Mouse (Mus musculus) embryonic facial prominence, embryonic 14.5 days (tissue): ENCODE measurements around the gene 1700001J03Rik. TPM values are rescaled to one million over a fixed set of nuclear protein-coding genes. Genes with fewer than 3 reads are reported as not detected.
"Not testable (repeated sequence)": the region's sequence is repeated elsewhere in the genome, so short reads cannot be mapped to it uniquely, and the experiment has no call there.

Source experiments
- ATAC-seq: fragments of 200-750 bp; cut with Nextera tagmentation; 2 replicates; pipeline ENCODE4 v1.8.0; 2017; ENCODE audit warnings: low read depth, moderate number of reproducible peaks, moderate TSS enrichment
- DNase-seq: peaks from one replicate; pipeline ENCODE4 v3.0.0-alpha.2; 2015; ENCODE audit warnings: low spot score
- H3K27ac ChIP-seq: fragments of 300-500 bp; sonication (generic); replicated peaks from 2 replicates; pipeline ENCODE4 v1.5.1; 2014; ENCODE audit warnings: low read depth, mild to moderate bottlenecking, low read length, moderate library complexity
- H3K27me3 ChIP-seq: fragments of 300-500 bp; sonication (generic); replicated peaks from 2 replicates; pipeline ENCODE4 v1.6.1; 2014; ENCODE audit warnings: low read length; ENCODE audit not compliant: control insufficient read depth, insufficient read depth
- H3K36me3 ChIP-seq: fragments of 300-500 bp; sonication (generic); 2 replicates; pipeline ENCODE4 v1.6.1; 2014; ENCODE audit warnings: low read length, mixed read lengths; ENCODE audit not compliant: control insufficient read depth, insufficient read depth
- H3K4me1 ChIP-seq: fragments of 300-500 bp; sonication (generic); 2 replicates; pipeline ENCODE4 v1.6.1; 2014; ENCODE audit warnings: antibody characterized with exemption, low read length; ENCODE audit not compliant: control insufficient read depth, insufficient read depth
- H3K4me2 ChIP-seq: fragments of 300-500 bp; sonication (generic); 2 replicates; pipeline ENCODE4 v1.6.1; 2014; ENCODE audit warnings: low read depth, mild to moderate bottlenecking, low read length, moderate library complexity, mixed read lengths
- H3K4me3 ChIP-seq: fragments of 300-500 bp; sonication (generic); 2 replicates; pipeline ENCODE4 v1.5.1; 2014; ENCODE audit warnings: low read depth, mild to moderate bottlenecking, low read length
- H3K9ac ChIP-seq: fragments of 300-500 bp; sonication (generic); 2 replicates; pipeline ENCODE4 v1.6.1; 2014; ENCODE audit warnings: low read depth, mild to moderate bottlenecking, low read length, moderate library complexity, mixed read lengths
- H3K9me3 ChIP-seq: fragments of 300-500 bp; sonication (generic); 2 replicates; pipeline ENCODE4 v1.6.1; 2016; ENCODE audit warnings: low read length; ENCODE audit not compliant: control insufficient read depth
- WGBS: fragments of 180-500 bp; shearing (Covaris S2); extraction: QIAGEN DNeasy Blood & Tissue Kit; methylation state at CpG from one replicate; pipeline ENCODE4 v1.1.7; 2014; 5-methylcytosine and 5-hydroxymethylcytosine counted together
- polyA plus RNA-seq: library from polyadenylated mRNA; unstranded; fragments of >200 nt; fragmentation: Nextera tagmentation; extraction: Ambion mirVana; gene quantifications from 2 replicates; pipeline ENCODE4 v1.2.1, GENCODE M21; 2014

Gene 1700001J03Rik
- polyA plus RNA-seq, 1 experiment from 2014 or later, result not detected

DNA sequence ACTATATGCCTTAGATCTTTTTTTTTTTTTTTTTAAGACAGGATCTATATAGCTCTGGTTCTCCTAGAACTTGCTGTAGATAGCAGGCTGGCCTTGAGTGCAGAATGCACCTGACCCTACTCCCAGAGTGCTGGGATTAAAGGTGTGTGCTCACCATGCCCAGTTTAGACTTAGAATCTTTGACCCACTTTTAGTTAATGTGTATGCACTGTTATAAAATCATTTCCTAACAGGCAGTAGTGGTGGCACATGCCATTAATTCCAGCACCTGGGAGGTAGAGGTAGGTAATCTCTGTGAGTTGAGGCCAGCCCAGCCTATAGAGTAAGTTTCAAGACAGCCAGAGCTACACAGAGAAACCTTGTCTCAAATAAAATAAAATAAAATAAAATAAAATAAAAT, 14.0 kb upstream of the 1700001J03Rik start:
- Histone ChIP-seq H3K27ac (no peak overlapping the region), H3K9me3 (0 out of 2 replicates have a peak, but pooled peaks cover 5% of the 10 kb centered on the region), H3K4me1 (no peaks in the 10 kb centered on the region), H3K4me3 (no peak overlapping the region), H3K27me3 (no peaks in the 10 kb centered on the region), H3K9ac (no peak overlapping the region), H3K4me2 (no peak overlapping the region), H3K36me3 (peaks cover 21% of the 10 kb centered on the region)
- DNase-seq (no peak), ATAC-seq (no peak)

DNA sequence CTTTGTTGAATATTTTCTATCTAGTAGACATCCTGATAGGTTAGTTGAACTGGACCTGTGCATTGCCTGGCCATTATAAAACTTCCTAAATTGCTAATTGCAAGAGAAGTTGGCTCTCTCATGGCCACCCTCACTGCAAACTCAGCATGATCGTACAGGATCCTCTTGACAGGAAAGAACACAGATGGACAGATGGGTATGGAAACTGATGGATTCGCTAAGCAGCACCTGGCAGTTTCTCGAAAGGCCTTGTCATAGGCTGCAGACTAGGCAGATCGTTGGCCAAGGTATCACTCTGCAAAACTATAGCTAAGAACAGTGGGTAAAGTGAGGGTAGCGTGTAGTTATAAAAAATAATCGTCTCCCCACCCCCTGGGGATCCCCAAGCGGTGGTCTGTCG, 8.3 kb upstream of the 1700001J03Rik start:
- Histone ChIP-seq H3K27ac (no peak overlapping the region), H3K36me3 (no peaks in the 10 kb centered on the region), H3K4me3 (no peak overlapping the region), H3K27me3 (no peaks in the 10 kb centered on the region), H3K9ac (no peak overlapping the region), H3K9me3 (no peaks in the 10 kb centered on the region), H3K4me1 (no peaks in the 10 kb centered on the region), H3K4me2 (no peak overlapping the region)
- DNase-seq, result no peak
- WGBS, result 81% methylated on average over 8 of the region's 8 CpGs
- no peak for ATAC-seq

DNA sequence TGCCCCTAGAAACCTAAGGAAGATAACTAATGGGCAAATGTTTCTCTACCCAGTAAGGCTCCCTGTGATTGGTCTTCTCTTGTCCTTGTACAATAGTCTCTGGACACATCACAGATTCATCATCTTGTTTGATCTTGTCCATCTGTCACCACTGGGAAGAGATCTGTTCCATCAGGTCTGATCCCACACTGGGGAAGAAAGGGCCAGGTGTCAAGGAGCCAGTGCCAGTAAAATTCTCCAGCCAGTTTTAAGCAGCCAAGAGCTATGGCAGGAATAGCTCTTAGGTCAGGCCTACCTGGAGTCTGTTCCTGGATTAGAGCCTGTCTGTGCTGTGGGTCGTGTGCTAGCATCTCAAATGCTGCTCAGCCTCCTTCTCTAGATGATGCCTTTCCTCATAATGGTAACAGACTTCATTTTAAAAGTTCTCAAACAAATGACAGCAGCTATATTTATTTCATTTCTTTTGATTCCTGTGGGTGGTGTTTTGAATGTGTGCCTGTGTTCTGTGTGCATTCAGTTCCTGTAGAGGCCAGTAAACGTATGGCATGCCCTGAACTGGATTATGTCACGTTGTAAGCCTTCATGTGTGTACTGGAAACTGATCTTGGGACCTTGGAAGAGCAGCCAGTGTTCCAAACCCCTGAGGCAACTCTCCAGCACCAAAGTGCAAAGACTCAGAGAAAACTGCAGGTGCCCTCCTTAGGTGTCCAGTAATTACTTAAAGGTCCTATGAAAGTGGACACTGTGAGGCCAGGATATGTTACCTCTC, 5.6 kb upstream of the 1700001J03Rik start:
- DNase-seq (no peak), ATAC-seq (no peak)
- Histone ChIP-seq H3K4me2 (no peak overlapping the region), H3K36me3 (no peaks in the 10 kb centered on the region), H3K27ac (no peak overlapping the region), H3K4me1 (no peaks in the 10 kb centered on the region), H3K9me3 (no peaks in the 10 kb centered on the region), H3K4me3 (no peak overlapping the region), H3K27me3 (no peaks in the 10 kb centered on the region), H3K9ac (no peak overlapping the region)
- WGBS, result 49% methylated on average over 3 of the region's 3 CpGs

DNA sequence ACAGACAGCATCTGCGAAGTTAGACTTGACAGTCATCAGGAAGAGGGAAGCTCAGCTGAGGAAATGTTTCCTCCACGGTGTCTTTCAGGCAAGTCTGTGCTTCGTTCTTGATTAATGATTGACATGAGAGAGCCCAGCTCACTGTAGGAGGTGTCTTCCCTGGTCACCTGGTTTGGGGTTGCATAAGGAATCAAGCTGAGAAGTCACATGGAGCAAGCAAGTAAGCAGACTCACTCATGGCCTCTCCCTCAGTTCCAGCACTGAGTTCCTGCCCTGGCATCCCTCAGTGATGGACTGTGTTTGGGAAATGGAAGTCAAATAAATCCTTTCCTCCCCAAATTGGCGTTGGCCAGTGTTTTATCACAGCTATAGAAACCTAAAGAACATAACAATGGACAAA, 5.0 kb upstream of the 1700001J03Rik start:
- Histone ChIP-seq H3K9ac (no peak overlapping the region), H3K4me3 (no peak overlapping the region), H3K4me2 (no peak overlapping the region), H3K36me3 (no peaks in the 10 kb centered on the region), H3K9me3 (no peaks in the 10 kb centered on the region), H3K27ac (no peak overlapping the region), H3K4me1 (no peaks in the 10 kb centered on the region), H3K27me3 (no peaks in the 10 kb centered on the region)
- DNase-seq (no peak), ATAC-seq (no peak)
- WGBS, result 58% methylated on average over 4 of the region's 4 CpGs

DNA sequence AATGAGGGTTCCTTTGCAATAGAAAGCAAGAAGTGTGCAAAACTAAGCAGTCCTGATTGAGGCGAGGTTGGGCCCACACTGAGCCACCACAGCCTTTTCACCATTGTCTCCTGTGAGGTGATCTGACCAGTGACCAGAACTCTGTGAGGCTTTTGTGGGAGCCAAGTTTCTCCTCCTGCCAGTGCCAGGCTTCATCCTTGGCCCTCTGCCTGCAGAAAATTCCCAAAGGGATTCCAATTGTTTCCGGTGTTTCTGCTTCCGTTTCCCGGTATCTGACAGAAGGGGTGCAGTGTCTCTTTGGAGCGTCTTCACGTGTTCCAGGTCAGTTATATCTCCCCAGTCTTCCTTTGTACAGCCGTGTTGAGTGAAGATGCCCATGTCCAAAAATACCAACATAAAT, 3.6 kb upstream of the 1700001J03Rik start:
- Histone ChIP-seq H3K4me3 (no peak overlapping the region), H3K27ac (no peak overlapping the region), H3K36me3 (no peaks in the 10 kb centered on the region), H3K27me3 (no peaks in the 10 kb centered on the region), H3K4me1 (no peaks in the 10 kb centered on the region), H3K4me2 (no peak overlapping the region), H3K9me3 (no peaks in the 10 kb centered on the region), H3K9ac (no peak overlapping the region)
- 83% methylated on average over 7 of the region's 7 CpGs for WGBS
- no peak for ATAC-seq
- no peak for DNase-seq

DNA sequence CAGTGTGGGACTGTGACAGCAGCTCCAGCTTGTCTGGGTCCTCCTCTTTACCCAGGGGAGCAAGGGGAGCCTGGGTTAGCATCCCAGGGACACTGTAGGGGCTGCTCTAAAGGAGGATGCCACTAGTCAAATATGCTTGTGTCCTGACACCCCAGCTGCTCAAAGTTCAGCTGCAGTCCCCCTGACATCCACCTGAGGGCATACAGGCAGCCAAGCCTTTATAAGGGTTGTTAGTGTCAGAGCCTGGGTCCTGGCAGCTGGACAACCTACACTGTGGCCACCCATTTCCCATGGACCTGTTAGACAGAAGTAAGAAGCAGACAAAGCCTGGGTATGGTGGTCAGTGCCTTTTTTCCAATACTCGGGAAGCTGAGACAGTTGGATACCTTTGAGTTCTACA, 3.0 kb upstream of the 1700001J03Rik start:
- Histone ChIP-seq H3K9ac (no peak overlapping the region), H3K27ac (no peak overlapping the region), H3K4me1 (no peaks in the 10 kb centered on the region), H3K36me3 (no peaks in the 10 kb centered on the region), H3K9me3 (no peaks in the 10 kb centered on the region), H3K4me3 (no peak overlapping the region), H3K4me2 (no peak overlapping the region), H3K27me3 (no peaks in the 10 kb centered on the region)
- WGBS, result 82% methylated on average over 1 of the region's 1 CpGs
- no peak for ATAC-seq
- no peak for DNase-seq

DNA sequence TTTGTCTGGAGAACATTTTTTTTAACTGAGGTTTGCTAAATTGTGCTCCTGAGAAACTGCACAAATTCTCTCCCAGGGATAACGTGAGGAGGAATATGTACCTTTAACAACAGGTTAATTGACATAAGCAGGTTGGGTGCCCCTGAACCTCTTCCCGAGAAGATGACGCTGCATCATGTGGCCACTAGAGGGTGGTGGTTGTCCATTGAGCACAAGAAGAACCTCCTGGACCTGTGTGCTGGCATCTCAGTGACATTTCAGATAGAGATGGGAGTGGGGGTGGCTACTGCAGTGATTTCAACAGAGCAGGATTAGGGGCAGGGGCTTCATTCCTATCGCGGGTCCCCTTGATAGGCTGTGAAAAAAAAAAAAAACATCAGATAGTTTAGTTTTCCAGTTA, 2.3 kb upstream of the 1700001J03Rik start:
- peak; percentile 29 for DNase-seq
- H3K27me3 ChIP-seq, H3K4me3 ChIP-seq, ATAC-seq, H3K4me1 ChIP-seq, H3K36me3 ChIP-seq, H3K9me3 ChIP-seq, H3K4me2 ChIP-seq, H3K27ac ChIP-seq, H3K9ac ChIP-seq: not testable (repeated sequence)
- 23% methylated on average over 5 of the region's 5 CpGs for WGBS

DNA sequence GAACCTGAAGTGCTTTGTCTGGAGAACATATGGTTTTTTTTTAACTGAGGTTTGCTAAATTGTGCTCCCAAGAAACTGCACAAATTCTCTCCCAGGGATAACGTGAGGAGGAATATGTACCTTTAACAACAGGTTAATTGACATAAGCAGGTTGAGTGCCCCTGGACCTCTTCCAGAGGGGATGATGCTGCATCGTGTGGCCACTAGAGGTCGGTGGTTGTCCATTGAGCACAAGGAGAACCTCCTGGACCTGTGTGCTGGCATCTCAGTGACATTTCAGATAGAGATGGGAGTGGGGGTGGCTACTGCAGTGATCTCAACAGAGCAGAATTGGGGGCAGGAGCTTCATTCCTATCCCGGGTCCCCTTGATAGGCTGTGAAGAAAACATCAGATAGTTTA, 12.4 kb downstream of the 1700001J03Rik start:
- not testable (repeated sequence) for H3K9me3 ChIP-seq, DNase-seq, H3K27ac ChIP-seq, H3K36me3 ChIP-seq, H3K9ac ChIP-seq, H3K4me3 ChIP-seq, H3K27me3 ChIP-seq, H3K4me2 ChIP-seq, H3K4me1 ChIP-seq, ATAC-seq
- WGBS, result 58% methylated on average over 4 of the region's 4 CpGs

DNA sequence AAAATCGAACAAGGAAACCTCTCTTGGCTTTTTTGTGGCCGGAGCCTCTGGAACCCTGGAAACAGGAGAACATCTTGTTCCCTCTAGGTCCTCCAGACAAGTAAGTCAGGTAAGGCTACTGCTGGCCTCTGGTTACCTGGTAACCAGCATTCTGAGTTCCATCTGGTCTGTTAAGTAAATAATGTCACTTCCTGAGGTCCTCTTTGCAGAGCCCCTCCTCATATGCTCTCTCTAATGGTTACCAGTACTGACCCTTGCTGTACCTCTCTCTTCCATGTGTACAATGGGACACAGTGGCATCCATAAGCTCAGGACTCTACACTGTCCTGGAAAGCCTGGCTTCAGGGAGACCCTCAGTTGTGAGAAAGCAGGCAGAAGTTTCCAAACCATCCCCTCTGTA, 14.5 kb downstream of the 1700001J03Rik start, which contains the start of gene Gm6309:
Gm6309 (minus strand) TSS at position 101 of the 400 bp plus-strand sequence.
- not testable (repeated sequence) for ATAC-seq, H3K27ac ChIP-seq, H3K4me2 ChIP-seq, DNase-seq, H3K4me3 ChIP-seq, H3K27me3 ChIP-seq, H3K36me3 ChIP-seq, H3K9ac ChIP-seq, H3K4me1 ChIP-seq, H3K9me3 ChIP-seq
- 75% methylated on average over 2 of the region's 2 CpGs for WGBS
